Mouse (Mus musculus) R1 (cell line): ENCODE measurements around the gene Kif5a.

Source experiments
- DNase-seq: peaks from one replicate; pipeline ENCODE4 v3.0.0-alpha.2; 2018; ENCODE audit warnings: low read depth, low spot score

Gene Kif5a

GRCm38 (mm10) chr10:127266112-127267091 lies 3.3 kb upstream of the Kif5a start, which contains the start of gene Dctn2:
Gene Dctn2, plus strand, starts transcription at chr10:127266368.
- peak; percentile 98 for DNase-seq

GRCm38 (mm10) chr10:127265727-127266111 lies 2.6 kb upstream of the Kif5a start:
- no peak for DNase-seq

GRCm38 (mm10) chr10:127264971-127265370 lies 1.8 kb upstream of the Kif5a start:
- DNase-seq: peak; percentile 74

GRCm38 (mm10) chr10:127264336-127264735 lies 1.2 kb upstream of the Kif5a start:
- no peak for DNase-seq

GRCm38 (mm10) chr10:127263631-127264030 lies 483 bp upstream of the Kif5a start:
- DNase-seq: peak; percentile 70

GRCm38 (mm10) chr10:127261706-127262547 lies 1.2 kb downstream of the Kif5a start:
- DNase-seq: peak; percentile 47

GRCm38 (mm10) chr10:127258489-127258888 lies 4.7 kb downstream of the Kif5a start:
- DNase-seq: no peak

GRCm38 (mm10) chr10:127257790-127258189 lies 5.4 kb downstream of the Kif5a start:
- DNase-seq: no peak

GRCm38 (mm10) chr10:127255625-127256345 lies 7.4 kb downstream of the Kif5a start:
- peak; percentile 92 for DNase-seq

GRCm38 (mm10) chr10:127250810-127251209 lies 12.3 kb downstream of the Kif5a start:
- no peak for DNase-seq

- peak; percentile 91 for DNase-seq
These were observed 24.8 kb downstream of the Kif5a start for GRCm38 (mm10) chr10:127238241-127238824.

GRCm38 (mm10) chr10:127236541-127236940 lies 26.6 kb downstream of the Kif5a start:
- DNase-seq: no peak

- peak; percentile 82 for DNase-seq
These were observed 30.0 kb downstream of the Kif5a start for GRCm38 (mm10) chr10:127233141-127233540.

GRCm38 (mm10) chr10:127231741-127232140 lies 31.4 kb downstream of the Kif5a start:
- no peak for DNase-seq

- peak; percentile 50 for DNase-seq
These were observed 32.5 kb downstream of the Kif5a start for GRCm38 (mm10) chr10:127230693-127231092.

- peak; percentile 74 for DNase-seq
These were observed 34.3 kb downstream of the Kif5a start for GRCm38 (mm10) chr10:127228897-127229296.

GRCm38 (mm10) chr10:127227163-127227562 lies 36.0 kb downstream of the Kif5a start:
- DNase-seq: no peak

- DNase-seq: no peak
These were observed 36.7 kb downstream of the Kif5a start for GRCm38 (mm10) chr10:127226318-127226895.

- peak; percentile 48 for DNase-seq
These were observed 37.4 kb downstream of the Kif5a start for GRCm38 (mm10) chr10:127225732-127226131.

GRCm38 (mm10) chr10:127225213-127225612 lies 37.9 kb downstream of the Kif5a start:
- peak; percentile 91 for DNase-seq

GRCm38 (mm10) chr10:127218339-127218738 lies 44.8 kb downstream of the Kif5a start:
- DNase-seq: no peak
